Mouse (Mus musculus) stomach, postnatal 0 days (tissue): ENCODE data around the gene Olfr1058. TPM values are rescaled to one million over a fixed set of nuclear protein-coding genes. Genes with fewer than 3 reads are reported as not detected.
"Not testable (repeated sequence)": the region's sequence is repeated elsewhere in the genome, so short reads cannot be mapped to it uniquely, and the experiment has no call there.

Source experiments
- ATAC-seq: fragments of 200-750 bp; cut with Nextera tagmentation; 2 replicates; pipeline ENCODE4 v1.8.0; 2017; ENCODE audit not compliant: low FRiP score, low TSS enrichment
- DNase-seq: peaks from one replicate; pipeline ENCODE4 v3.0.0-alpha.2; 2016; ENCODE audit warnings: low spot score
- H3K27ac ChIP-seq: fragments of 300-500 bp; sonication (generic); replicated peaks from 2 replicates; pipeline ENCODE4 v1.5.1; 2014; ENCODE audit warnings: mild to moderate bottlenecking, control low read depth
- H3K27me3 ChIP-seq: fragments of 300-500 bp; sonication (generic); 2 replicates; pipeline ENCODE4 v1.6.1; 2014; ENCODE audit warnings: low read length; ENCODE audit not compliant: control insufficient read depth, insufficient read depth
- H3K36me3 ChIP-seq: fragments of 300-500 bp; sonication (generic); 2 replicates; pipeline ENCODE4 v1.6.1; 2014; ENCODE audit warnings: low read length, mixed read lengths; ENCODE audit not compliant: control insufficient read depth, insufficient read depth
- H3K4me1 ChIP-seq: fragments of 300-500 bp; sonication (generic); replicated peaks from 2 replicates; pipeline ENCODE4 v1.6.1; 2014; ENCODE audit warnings: antibody characterized with exemption; ENCODE audit not compliant: control insufficient read depth, insufficient read depth
- H3K4me2 ChIP-seq: fragments of 300-500 bp; sonication (generic); replicated peaks from 2 replicates; pipeline ENCODE4 v1.6.1; 2014; ENCODE audit warnings: low read depth, mild to moderate bottlenecking, control low read depth, moderate library complexity
- H3K4me3 ChIP-seq: fragments of 300-500 bp; sonication (generic); 2 replicates; pipeline ENCODE4 v1.5.1; 2014; ENCODE audit warnings: low read depth, low read length, control low read depth
- H3K9ac ChIP-seq: fragments of 300-500 bp; sonication (generic); 2 replicates; pipeline ENCODE4 v1.6.1; 2014; ENCODE audit warnings: mild to moderate bottlenecking, low read length, control low read depth, mixed read lengths
- H3K9me3 ChIP-seq: fragments of 300-500 bp; sonication (generic); 2 replicates; pipeline ENCODE4 v1.6.1; 2016; ENCODE audit warnings: low read length; ENCODE audit not compliant: control insufficient read depth
- CTCF ChIP-seq: IDR thresholded peaks from 2 replicates; pipeline ENCODE4 v1.5.1; 2016; ENCODE audit warnings: antibody characterized with exemption, low read depth, mild to moderate bottlenecking, moderate library complexity
- EP300 ChIP-seq: optimal IDR thresholded peaks from 2 replicates; pipeline ENCODE3; 2016; ENCODE audit warnings: antibody characterized with exemption
- WGBS: fragments of 180-500 bp; shearing (Covaris S2); extraction: QIAGEN DNeasy Blood & Tissue Kit; methylation state at CpG from one replicate; pipeline ENCODE4 v1.1.7; 2014; 5-methylcytosine and 5-hydroxymethylcytosine counted together
- polyA plus RNA-seq: library from polyadenylated mRNA; unstranded; fragments of >200 nt; fragmentation: Nextera tagmentation; extraction: Ambion mirVana; gene quantifications from 2 replicates; pipeline ENCODE4 v1.2.1, GENCODE M21; 2015

The Olfr1058 gene
- not detected in 2 replicates for polyA plus RNA-seq

DNA sequence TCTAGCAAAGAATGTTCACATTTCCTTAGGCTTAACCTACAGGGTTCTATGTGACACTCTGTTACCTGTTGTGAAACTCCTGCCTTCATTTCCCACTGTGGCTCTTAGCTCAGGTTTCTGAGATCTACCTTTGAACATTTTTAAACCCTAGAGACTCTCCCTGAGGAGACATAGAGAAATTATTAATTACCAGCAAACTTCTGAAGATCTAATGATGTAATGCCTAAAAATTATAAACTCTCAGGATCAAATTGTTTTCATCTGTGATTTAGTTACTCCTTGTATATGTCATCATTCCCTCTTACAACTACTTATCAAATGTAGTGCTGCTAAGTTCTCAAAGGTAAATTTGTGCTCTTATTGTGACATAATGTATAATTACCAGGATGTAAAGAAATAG, at the start of gene Olfr1058:
Gene Olfr1058 (minus strand): TSS at position 101 of the 400 bp plus-strand sequence.
- not testable (repeated sequence) for H3K27ac ChIP-seq, H3K27me3 ChIP-seq, H3K4me2 ChIP-seq, H3K36me3 ChIP-seq, H3K4me1 ChIP-seq, DNase-seq, H3K4me3 ChIP-seq, H3K9me3 ChIP-seq, H3K9ac ChIP-seq, ATAC-seq

DNA sequence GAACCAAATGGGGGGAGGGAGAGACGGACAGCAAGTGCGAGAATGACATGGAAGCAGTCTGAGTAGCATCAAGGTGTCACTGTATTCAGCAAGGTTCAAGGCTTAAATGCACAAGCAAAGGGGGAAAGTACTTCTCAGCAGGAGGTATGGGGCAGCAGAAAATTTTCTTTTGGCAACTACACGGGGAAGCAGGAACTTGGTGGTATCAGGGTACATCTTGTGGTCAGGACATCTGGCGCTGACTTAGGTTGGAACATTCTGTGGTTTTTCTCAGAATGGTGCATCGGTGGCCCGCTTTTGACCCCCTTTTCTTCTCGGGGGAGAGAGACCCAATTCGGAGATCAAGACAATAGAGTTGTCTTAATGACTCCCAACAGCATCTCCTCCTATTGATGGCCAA, 40.1 kb upstream of the Olfr1058 start:
- WGBS: 88% methylated on average over 8 of the region's 8 CpGs
- H3K9me3 ChIP-seq, ATAC-seq, H3K4me3 ChIP-seq, DNase-seq, H3K27ac ChIP-seq, H3K9ac ChIP-seq, H3K27me3 ChIP-seq, H3K4me1 ChIP-seq, H3K4me2 ChIP-seq, H3K36me3 ChIP-seq: not testable (repeated sequence)

DNA sequence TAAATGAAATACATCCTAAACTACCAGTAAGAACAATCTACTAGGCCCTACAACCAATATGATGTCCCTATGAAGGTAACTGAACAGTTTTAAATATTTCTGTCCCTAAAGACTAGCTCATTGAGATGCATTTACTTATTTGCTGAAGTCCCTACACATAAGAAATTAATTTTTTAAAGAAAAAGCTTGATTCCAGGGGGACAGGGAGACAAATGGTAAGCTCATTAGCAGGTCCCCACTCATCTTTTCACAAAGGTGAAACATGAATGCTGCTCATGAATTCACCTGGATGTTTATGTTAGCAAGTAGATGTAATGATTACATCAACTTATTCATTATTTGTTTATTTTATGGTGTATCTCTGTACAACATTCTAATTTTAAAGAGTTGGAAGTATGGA, 38.3 kb upstream of the Olfr1058 start, which contains the start of gene Olfr1062:
Gene Olfr1062 (minus strand): TSS at position 101 of the 400 bp plus-strand sequence.
- H3K36me3 ChIP-seq, H3K9ac ChIP-seq, H3K4me2 ChIP-seq, DNase-seq, ATAC-seq, H3K4me1 ChIP-seq, H3K27ac ChIP-seq, H3K27me3 ChIP-seq, H3K9me3 ChIP-seq, H3K4me3 ChIP-seq: not testable (repeated sequence)

DNA sequence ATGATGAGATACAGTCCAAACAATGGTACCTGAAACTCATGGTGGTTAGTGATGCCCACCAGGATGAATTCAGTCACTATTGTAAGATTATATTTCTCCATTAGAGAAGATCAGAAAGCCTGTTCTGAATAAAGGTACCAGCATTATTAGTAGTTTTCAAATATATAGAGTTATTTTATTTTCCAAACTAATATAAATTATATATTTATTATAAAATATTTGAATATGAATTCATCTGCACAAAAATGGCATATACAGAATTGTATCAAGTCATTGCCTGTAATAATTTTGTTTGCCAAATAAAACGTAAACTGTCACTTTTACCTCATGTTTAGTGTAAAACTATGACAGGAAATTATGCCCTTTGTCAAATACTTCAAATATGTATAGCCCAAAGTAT, 25.6 kb upstream of the Olfr1058 start, which contains the start of gene Olfr1061:
Gene Olfr1061 (minus strand): TSS at position 101 of the 400 bp plus-strand sequence.
- no peak for DNase-seq
- Histone ChIP-seq H3K4me2 (no peak within 1 kb of the TSS), H3K9me3 (no peaks in the 10 kb centered on the region), H3K4me1 (no peaks in the 10 kb centered on the region), H3K27ac (no peak within 1 kb of the TSS), H3K27me3 (no peaks in the 10 kb centered on the region), H3K9ac (no peak within 1 kb of the TSS), H3K4me3 (no peak within 1 kb of the TSS), H3K36me3 (no peaks in the 10 kb centered on the region)
- 73% methylated on average over 1 of the region's 1 CpGs for WGBS
- no peak for ATAC-seq
- TF ChIP-seq CTCF (no peak), EP300 (no peak)

DNA sequence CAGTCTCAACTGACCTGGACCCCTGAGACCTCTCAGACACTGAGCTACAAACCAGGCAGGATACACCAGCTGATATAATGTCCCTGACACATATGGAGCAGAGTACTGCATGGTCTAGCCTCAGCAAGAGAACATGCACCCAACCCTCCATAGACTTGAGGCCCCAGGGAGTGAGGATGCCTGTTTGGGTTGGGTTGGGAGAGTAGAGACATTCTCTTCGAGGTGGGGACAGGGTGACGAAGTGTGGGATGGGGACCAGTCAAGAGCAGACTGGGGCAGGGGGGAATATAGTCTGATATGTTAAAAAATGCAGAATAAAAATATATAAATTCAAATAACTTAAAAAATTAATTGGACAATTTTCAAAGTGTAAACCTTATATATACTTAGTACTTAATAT, 6.8 kb upstream of the Olfr1058 start:
- no peaks in the 10 kb centered on the region for H3K9me3 ChIP-seq
- no peaks in the 10 kb centered on the region for H3K36me3 ChIP-seq
- no peaks in the 10 kb centered on the region for H3K27me3 ChIP-seq
- H3K9ac ChIP-seq: no peak overlapping the region
- WGBS: 81% methylated on average over 2 of the region's 2 CpGs
- TF ChIP-seq EP300 (no peak), CTCF (no peak)
- no peak overlapping the region for H3K4me2 ChIP-seq
- no peak for DNase-seq
- no peak overlapping the region for H3K4me3 ChIP-seq
- no peak for ATAC-seq
- H3K4me1 ChIP-seq: no peaks in the 10 kb centered on the region
- H3K27ac ChIP-seq: no peak overlapping the region

DNA sequence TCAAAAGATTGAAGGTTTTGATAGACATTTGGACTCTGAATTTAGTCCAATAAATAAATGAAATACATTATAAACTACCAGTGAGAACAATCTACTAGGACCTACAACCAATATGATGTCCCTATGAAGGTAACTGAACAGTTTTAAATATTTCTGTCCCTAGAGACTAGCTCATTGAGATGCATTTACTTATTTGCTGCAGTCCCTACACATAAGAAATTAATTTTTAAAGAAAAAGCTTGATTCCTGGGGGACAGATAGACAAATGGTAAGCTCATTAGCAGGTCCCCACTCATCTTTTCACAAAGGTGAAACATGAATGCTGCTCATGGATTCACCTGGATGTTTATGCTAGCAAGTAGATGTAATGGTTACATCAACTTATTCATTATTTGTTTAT, 10.1 kb downstream of the Olfr1058 start, which contains the start of gene Olfr1057:
Gene Olfr1057 (minus strand): TSS at position 101 of the 400 bp plus-strand sequence.
- Histone ChIP-seq H3K27ac (no peak within 1 kb of the TSS), H3K9ac (no peak within 1 kb of the TSS), H3K27me3 (no peaks in the 10 kb centered on the region), H3K4me1 (no peaks in the 10 kb centered on the region), H3K9me3 (no peaks in the 10 kb centered on the region), H3K36me3 (no peaks in the 10 kb centered on the region), H3K4me2 (no peak within 1 kb of the TSS), H3K4me3 (no peak within 1 kb of the TSS)
- no peak for ATAC-seq
- no peak for DNase-seq
- TF ChIP-seq EP300: no peak
- TF ChIP-seq CTCF: no peak

DNA sequence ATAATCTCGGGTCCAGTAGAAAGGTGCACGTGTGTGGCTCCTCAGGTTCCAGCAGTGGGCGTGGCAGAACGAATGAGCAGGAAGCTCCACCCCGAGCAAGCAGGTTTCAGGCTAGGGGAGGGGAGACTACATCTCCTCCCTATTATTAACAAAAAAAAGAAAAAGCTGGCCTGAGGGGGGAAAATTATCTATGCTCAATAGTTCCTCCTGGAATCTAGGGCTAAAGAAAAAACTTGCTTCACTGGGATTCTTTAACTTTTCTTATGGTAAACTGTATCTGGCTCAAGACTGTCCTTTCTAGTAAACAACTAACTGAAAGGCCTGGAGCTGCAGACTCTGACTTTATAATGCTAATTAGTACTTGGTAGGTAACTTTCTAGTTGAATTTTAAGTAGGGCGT, 22.0 kb downstream of the Olfr1058 start:
- H3K27ac ChIP-seq, H3K27me3 ChIP-seq, ATAC-seq, H3K9ac ChIP-seq, DNase-seq, H3K4me1 ChIP-seq, H3K4me3 ChIP-seq, H3K9me3 ChIP-seq, H3K36me3 ChIP-seq, H3K4me2 ChIP-seq: not testable (repeated sequence)
- no CpG with 5 or more reads among the region's 6 CpGs for WGBS
